Mouse (Mus musculus) lung, embryonic 14.5 days (tissue): ENCODE measurements around the gene Tomm40. TPM values are rescaled to one million over a fixed set of nuclear protein-coding genes. Genes with fewer than 3 reads are reported as not detected.
"Not testable (repeated sequence)": the region's sequence is repeated elsewhere in the genome, so short reads cannot be mapped to it uniquely, and the experiment has no call there.

ENCODE experiments used
- ATAC-seq: fragments of 200-750 bp; cut with Nextera tagmentation; 2 replicates; pipeline ENCODE4 v1.8.0; 2017; ENCODE audit warnings: mild to moderate bottlenecking, moderate TSS enrichment, moderate library complexity; ENCODE audit not compliant: insufficient read depth
- DNase-seq: peaks from one replicate; pipeline ENCODE4 v3.0.0-alpha.2; 2015
- H3K27ac ChIP-seq: fragments of 300-500 bp; sonication (generic); 2 replicates; pipeline ENCODE4 v1.5.1; 2014; ENCODE audit warnings: low read depth, mild to moderate bottlenecking, moderate library complexity
- H3K27me3 ChIP-seq: fragments of 300-500 bp; sonication (generic); 2 replicates; pipeline ENCODE4 v1.6.1; 2014; ENCODE audit warnings: low read length, control low read depth; ENCODE audit not compliant: insufficient read depth
- H3K36me3 ChIP-seq: fragments of 300-500 bp; sonication (generic); 2 replicates; pipeline ENCODE4 v1.6.1; 2014; ENCODE audit warnings: control low read depth; ENCODE audit not compliant: insufficient read depth
- H3K4me1 ChIP-seq: fragments of 300-500 bp; sonication (generic); 2 replicates; pipeline ENCODE4 v1.6.1; 2014; ENCODE audit warnings: antibody characterized with exemption, control low read depth; ENCODE audit not compliant: insufficient read depth
- H3K4me2 ChIP-seq: fragments of 300-500 bp; sonication (generic); 2 replicates; pipeline ENCODE4 v1.6.1; 2014; ENCODE audit warnings: mild to moderate bottlenecking
- H3K4me3 ChIP-seq: fragments of 300-500 bp; sonication (generic); 2 replicates; pipeline ENCODE4 v1.5.1; 2014; ENCODE audit warnings: low read depth, low read length
- H3K9ac ChIP-seq: fragments of 300-500 bp; sonication (generic); 2 replicates; pipeline ENCODE4 v1.6.1; 2014
- H3K9me3 ChIP-seq: fragments of 300-500 bp; sonication (generic); 2 replicates; pipeline ENCODE4 v1.6.1; 2016; ENCODE audit warnings: low read depth, low read length, control low read depth
- CTCF ChIP-seq: IDR thresholded peaks from 2 replicates; pipeline ENCODE4 v1.5.1; 2016; ENCODE audit warnings: antibody characterized with exemption, low read depth
- WGBS: fragments of 180-500 bp; shearing (Covaris S2); extraction: QIAGEN DNeasy Blood & Tissue Kit; methylation state at CpG from one replicate; pipeline ENCODE4 v1.1.7; 2014; 5-methylcytosine and 5-hydroxymethylcytosine counted together
- polyA plus RNA-seq: library from polyadenylated mRNA; unstranded; fragments of >200 nt; fragmentation: Nextera tagmentation; extraction: Ambion mirVana; gene quantifications from 2 replicates; pipeline ENCODE4 v1.2.1, GENCODE M21; 2014

The Tomm40 gene
- polyA plus RNA-seq, 1 experiment from 2014 or later, result 168 TPM

DNA sequence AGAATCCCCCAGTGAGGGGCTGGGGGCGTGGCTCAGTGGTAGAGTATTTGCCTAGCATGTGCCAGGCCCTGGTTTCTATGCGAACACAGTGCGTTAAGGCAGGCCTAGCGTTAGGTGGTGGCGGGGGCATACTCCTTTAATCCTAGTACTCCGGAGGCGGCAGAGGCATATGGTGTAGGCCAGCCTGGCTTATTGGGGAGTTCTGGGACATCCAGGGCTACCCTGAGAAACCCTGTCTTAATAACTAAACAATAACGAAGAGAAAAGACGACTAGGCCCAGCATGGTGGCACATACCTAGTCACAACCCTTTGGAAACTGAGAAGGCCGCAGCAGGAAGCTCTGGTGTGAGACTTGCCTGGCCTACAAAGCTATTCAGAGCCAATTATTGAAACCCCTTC is 27.1 kb downstream of the Tomm40 start:
- H3K9me3 ChIP-seq, result no peaks in the 10 kb centered on the region
- no peak for ATAC-seq
- no peaks in the 10 kb centered on the region for H3K36me3 ChIP-seq
- WGBS, result 89% methylated on average over 10 of the region's 10 CpGs
- TF ChIP-seq CTCF, result no peak
- DNase-seq, result no peak
- no peak overlapping the region for H3K4me3 ChIP-seq
- no peaks in the 10 kb centered on the region for H3K27me3 ChIP-seq
- no peak overlapping the region for H3K9ac ChIP-seq
- H3K27ac ChIP-seq, result no peak overlapping the region
- H3K4me2 ChIP-seq, result no peak overlapping the region
- H3K4me1 ChIP-seq, result peaks cover 6% of the 10 kb centered on the region

DNA sequence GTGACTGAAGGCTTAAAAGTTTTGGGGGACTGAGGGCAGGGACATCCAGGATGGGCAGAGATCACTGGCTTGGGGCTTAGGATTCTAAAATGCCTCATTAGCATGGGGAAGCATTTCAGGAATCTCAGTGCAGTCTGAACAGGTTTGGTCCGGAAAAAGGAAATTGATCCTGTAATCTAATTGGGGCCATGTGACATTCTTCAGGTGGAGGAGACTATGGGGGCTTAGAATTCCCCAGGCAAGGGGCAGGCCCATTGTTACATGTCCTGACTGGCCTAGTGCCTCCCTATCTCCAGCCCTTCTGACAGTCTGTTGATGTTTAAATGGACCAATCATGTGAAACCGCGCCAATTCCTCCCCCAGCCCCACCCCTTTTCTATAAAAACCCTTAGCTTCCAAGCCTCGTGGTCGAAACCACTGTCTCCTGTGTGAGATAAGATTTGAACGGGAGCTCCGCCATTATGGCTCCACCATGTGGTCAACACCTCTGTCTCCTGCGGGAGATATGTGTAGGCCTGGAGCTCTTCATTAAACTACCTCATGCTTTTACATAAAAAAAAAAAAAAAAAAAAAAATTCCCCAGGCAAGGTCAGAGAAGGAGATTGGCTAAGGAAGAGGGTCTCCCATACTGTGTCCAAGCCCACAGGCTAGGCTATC is 28.2 kb downstream of the Tomm40 start:
- WGBS, result 58% methylated on average over 8 of the region's 8 CpGs
- not testable (repeated sequence) for H3K4me1 ChIP-seq, H3K4me3 ChIP-seq, H3K27me3 ChIP-seq, H3K9ac ChIP-seq, H3K27ac ChIP-seq, H3K36me3 ChIP-seq, DNase-seq, H3K4me2 ChIP-seq, H3K9me3 ChIP-seq
- 0 out of 2 replicates have a peak, but pooled peaks have one; percentile 24 for ATAC-seq

DNA sequence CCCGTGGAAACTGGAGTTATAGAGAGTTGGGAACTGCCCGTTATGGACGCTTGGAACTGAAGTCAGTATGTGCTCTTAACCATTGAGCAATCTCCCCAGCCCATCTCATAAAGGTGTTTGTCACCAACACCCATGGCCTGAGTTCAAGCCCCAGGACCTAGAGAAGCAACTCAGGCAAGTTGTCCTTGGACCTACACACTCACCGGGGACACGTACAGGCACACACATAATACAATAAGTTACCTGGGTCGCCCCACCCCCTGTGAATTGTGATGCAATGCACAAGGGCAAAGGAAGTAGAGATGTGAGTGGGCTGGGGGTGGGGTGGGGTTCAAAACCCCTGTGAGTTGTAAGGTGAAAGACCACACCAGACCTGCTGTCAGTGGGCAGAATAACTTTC is 28.7 kb downstream of the Tomm40 start:
- WGBS, result 86% methylated on average over 6 of the region's 6 CpGs
- Histone ChIP-seq H3K27ac (no peak overlapping the region), H3K9ac (no peak overlapping the region), H3K4me3 (no peak overlapping the region), H3K4me1 (no peaks in the 10 kb centered on the region), H3K36me3 (no peaks in the 10 kb centered on the region), H3K4me2 (no peak overlapping the region), H3K27me3 (no peaks in the 10 kb centered on the region), H3K9me3 (no peaks in the 10 kb centered on the region)
- TF ChIP-seq CTCF, result no peak
- no peak for ATAC-seq
- DNase-seq, result no peak

DNA sequence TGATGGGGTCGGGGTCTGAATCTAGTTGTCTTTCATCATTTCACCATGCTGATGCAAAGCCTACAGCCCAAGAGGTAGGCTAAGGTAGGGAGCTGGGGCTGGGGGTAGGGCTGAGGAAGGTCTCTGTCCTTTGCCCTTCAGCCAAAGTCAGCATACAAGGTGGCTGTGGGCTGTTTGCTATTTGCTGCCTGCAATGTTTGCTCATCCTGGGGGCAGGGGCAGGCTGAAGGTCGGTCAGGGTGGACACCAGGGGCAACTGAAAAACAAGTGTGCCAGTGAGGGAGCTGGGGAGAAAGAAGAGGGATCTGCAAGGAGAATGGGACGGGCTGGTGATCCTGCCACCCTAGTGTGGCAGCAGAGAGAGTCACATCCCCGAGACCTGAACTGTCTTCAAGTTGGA is 29.9 kb downstream of the Tomm40 start:
- 49% methylated on average over 4 of the region's 4 CpGs for WGBS

DNA sequence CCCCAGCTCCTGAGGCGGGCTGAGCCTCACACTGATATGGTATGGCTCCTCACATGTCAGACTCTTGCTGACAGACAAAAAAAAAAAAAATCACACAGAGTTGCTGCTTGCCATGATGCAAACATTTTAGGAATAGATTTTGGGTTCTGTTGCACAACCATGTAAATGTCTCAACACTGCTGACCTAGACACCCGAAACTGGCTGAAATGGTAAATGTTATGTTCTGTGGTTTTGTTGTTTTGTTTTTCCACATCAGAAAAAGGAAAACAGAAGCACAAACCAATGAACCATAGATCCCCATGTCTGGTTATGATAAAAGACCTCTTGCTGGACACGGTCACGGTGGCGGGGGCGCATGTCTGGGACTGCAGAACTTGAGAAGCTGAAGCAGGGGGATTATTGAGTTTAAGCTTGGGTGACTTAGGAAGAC is 31.5 kb downstream of the Tomm40 start:
- no peaks in the 10 kb centered on the region for H3K27me3 ChIP-seq
- ATAC-seq, result no peak
- H3K4me2 ChIP-seq, result no peak overlapping the region
- H3K27ac ChIP-seq, result no peak overlapping the region
- no peak overlapping the region for H3K4me3 ChIP-seq
- WGBS, result 81% methylated on average over 6 of the region's 6 CpGs
- no peak for DNase-seq
- no peaks in the 10 kb centered on the region for H3K4me1 ChIP-seq
- no peaks in the 10 kb centered on the region for H3K36me3 ChIP-seq
- no peaks in the 10 kb centered on the region for H3K9me3 ChIP-seq
- no peak overlapping the region for H3K9ac ChIP-seq
- no peak for TF ChIP-seq CTCF

More for the DNA sequence above, 29.9 kb downstream of the Tomm40 start:
- Histone ChIP-seq H3K27ac (no peak overlapping the region), H3K27me3 (no peaks in the 10 kb centered on the region), H3K4me2 (no peak overlapping the region), H3K9me3 (no peaks in the 10 kb centered on the region), H3K4me3 (no peak overlapping the region), H3K36me3 (no peaks in the 10 kb centered on the region), H3K4me1 (no peaks in the 10 kb centered on the region), H3K9ac (no peak overlapping the region)
- no peak for DNase-seq
- ATAC-seq, result no peak
- TF ChIP-seq CTCF, result no peak

GRCm38 (mm10) chr7:19682979-19683378 is 32.3 kb downstream of the Tomm40 start:
- Histone ChIP-seq H3K27ac (peak overlapping the region; percentile 75), H3K9me3 (no peaks in the 10 kb centered on the region), H3K4me1 (no peaks in the 10 kb centered on the region), H3K27me3 (no peaks in the 10 kb centered on the region), H3K4me3 (no peak overlapping the region), H3K36me3 (no peaks in the 10 kb centered on the region), H3K4me2 (no peak overlapping the region), H3K9ac (no peak overlapping the region)
- no peak for TF ChIP-seq CTCF
- ATAC-seq, result no peak
- DNase-seq, result peak; percentile 31
- 54% methylated on average over 3 of the region's 3 CpGs for WGBS

- Histone ChIP-seq H3K36me3 (no peaks in the 10 kb centered on the region), H3K4me2 (no peak within 1 kb of the TSS), H3K4me1 (no peaks in the 10 kb centered on the region), H3K27me3 (no peaks in the 10 kb centered on the region), H3K9ac (no peak within 1 kb of the TSS), H3K27ac (no peak within 1 kb of the TSS; the same call in 1 of the 2 replicates), H3K9me3 (no peaks in the 10 kb centered on the region), H3K4me3 (no peak within 1 kb of the TSS)
- ATAC-seq, result no peak
- WGBS, result 42% methylated on average over 8 of the region's 8 CpGs
- DNase-seq, result no peak
- no peak for TF ChIP-seq CTCF
Measured at GRCm38 (mm10) chr7:19681202-19681694, 34.0 kb downstream of the Tomm40 start, which contains the start of the genes Gm44805 and Apoc4. Gm44805 (minus strand) TSS chr7:19681423. Apoc4 (minus strand) TSS chr7:19681479.
